Mouse (Mus musculus) bone marrow, adult 2 months (tissue): ENCODE measurements at regions not wholly inside any gene's neighbourhood (a gene's known extent, or its start where the extent isn't known, plus 50 kb on each side); places are given as distances from the start of the nearest gene placed in this dataset.

ENCODE experiments used
- CTCF ChIP-seq: fragments of 200-500 bp; IDR thresholded peaks from 2 replicates; pipeline ENCODE4 v1.5.1; 2011; ENCODE audit warnings: low read length, control low read depth; ENCODE audit not compliant: control insufficient read depth, insufficient read depth
- POLR2A ChIP-seq: fragments of 200-500 bp; IDR thresholded peaks from 2 replicates; pipeline ENCODE4 v1.6.1; 2011; ENCODE audit warnings: low read depth, mild to moderate bottlenecking, control low read depth, low read length, borderline replicate concordance; ENCODE audit not compliant: control insufficient read depth

DNA sequence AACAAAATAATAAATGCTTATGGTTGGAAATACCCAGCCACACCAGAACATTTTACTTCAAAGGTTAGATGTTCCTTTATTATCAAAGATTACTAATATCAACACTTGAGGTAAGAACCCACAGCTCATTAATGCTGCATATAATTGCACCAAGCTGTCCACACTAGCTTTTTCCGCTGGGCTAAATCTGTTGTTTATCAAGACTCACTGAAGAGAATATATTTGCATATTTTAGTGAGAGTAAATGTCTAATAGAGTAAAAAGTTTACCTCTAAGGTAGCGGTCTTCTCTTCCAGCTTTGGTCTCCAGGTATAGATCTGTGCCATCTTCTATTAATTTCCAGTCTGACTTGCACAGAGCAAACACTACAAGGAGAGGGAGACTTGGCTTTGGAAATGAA lies 110.3 kb upstream of the Nebl start:
- TF ChIP-seq POLR2A (no peak), CTCF (no peak)
